Mouse (Mus musculus): ENCODE results near the gene Cdk11b.

- TF ChIP-seq CTCF (IDR thresholded peaks at IDR 0.05; ENCODE audit: extremely low read depth, insufficient read depth, insufficient read length, insufficient replicate concordance) = no peak
- no peak for TF ChIP-seq POLR2A (IDR thresholded peaks at IDR 0.05; ENCODE audit: low read depth, low read length)
These were observed 18.9 kb downstream of the Cdk11b start for GRCm38 (mm10) chr4:155643531-155643930.
